Mouse (Mus musculus) splenic B cell, adult 2 months (primary cell): Measurements from ENCODE around the gene 1700001O22Rik.

Source experiments
- DNase-seq: peaks from one replicate; pipeline ENCODE4 v3.0.0-alpha.2; 2011; ENCODE audit warnings: low read depth, low spot score
- H3K27me3 ChIP-seq: 2 replicates; pipeline ENCODE4 v1.6.1; 2012; ENCODE audit warnings: mild to moderate bottlenecking, low read length, moderate library complexity, mixed read lengths; ENCODE audit not compliant: control insufficient read depth, poor library complexity, insufficient read depth, severe bottlenecking
- H3K36me3 ChIP-seq: 2 replicates; pipeline ENCODE4 v1.6.1; 2012; ENCODE audit warnings: mild to moderate bottlenecking, low read length, moderate library complexity, mixed read lengths; ENCODE audit not compliant: control insufficient read depth, poor library complexity, insufficient read depth, severe bottlenecking

The 1700001O22Rik gene

DNA sequence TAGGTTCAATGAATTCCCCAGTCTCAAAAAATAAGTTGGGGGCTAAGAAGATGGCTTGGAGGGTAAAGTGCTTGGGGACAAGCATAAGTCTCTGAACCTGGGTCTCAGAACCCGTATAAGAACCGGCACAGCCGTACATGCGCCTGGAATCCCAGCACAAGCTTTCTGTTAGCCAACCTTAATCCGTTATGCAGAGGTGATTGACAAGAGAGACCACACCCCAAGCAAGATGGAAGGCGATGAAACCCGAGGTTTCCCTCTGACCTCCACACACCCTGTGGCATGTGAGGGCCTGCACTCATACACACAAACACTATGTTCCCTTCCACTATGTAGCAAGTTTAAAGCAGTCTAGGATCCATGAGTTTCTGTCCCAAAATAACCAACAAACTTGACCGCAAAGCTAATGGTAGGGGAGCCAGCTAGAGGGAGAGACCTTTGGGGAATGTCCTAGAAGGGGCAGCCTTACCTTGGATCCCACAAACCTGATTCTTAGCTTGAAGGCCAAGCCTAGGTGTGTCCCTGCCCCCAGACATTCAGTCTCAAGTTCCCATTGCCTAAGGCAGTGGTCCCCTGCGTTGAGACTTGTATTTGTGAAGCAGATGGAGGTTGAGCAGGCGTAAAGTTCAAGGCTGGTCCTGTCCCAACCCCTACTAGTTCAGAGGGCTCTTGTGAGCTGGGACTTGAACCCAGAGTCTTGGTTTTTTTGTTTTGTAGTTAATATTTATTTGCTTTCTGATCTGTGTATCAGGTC is 46.3 kb downstream of the 1700001O22Rik start:
- Histone ChIP-seq H3K27me3 (no peaks in the 10 kb centered on the region), H3K36me3 (no peaks in the 10 kb centered on the region)
- no peak for DNase-seq

DNA sequence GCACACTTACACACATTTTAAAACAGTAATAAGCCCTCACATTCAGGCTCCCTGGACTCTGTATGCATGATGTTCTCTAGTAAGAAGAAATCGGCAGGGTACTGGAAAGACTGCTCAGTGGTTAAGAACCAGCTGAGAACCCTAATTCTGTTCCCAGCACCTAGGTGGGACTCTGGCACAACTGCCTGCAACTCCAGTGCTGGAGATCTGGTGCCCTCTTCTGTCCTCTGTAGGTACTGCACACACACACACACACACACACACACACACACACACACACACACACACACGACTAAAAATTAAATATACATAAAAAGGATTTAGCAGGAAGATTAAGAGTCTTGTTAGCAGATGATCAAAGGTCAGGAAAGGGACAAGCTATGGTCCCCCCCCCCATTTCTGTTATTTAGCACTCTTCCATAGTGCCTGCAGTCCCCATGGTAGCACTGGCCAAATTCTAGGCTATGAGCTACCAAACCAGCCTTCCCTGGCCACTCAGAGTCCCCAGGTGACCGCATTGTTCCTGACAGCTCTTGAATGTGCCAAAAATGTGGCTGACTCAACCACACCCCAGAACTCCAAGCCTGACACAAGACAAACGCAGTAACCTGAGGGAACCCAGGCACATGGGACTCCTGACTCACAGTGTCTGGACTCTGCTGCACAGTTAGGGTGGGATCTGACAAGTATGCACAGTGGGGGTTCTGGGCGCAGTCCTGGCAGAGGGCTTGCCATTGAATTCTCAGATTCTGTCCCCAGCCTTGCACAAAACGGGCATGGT is 47.3 kb downstream of the 1700001O22Rik start:
- no peaks in the 10 kb centered on the region for H3K36me3 ChIP-seq
- no peak for DNase-seq
- H3K27me3 ChIP-seq = no peaks in the 10 kb centered on the region

DNA sequence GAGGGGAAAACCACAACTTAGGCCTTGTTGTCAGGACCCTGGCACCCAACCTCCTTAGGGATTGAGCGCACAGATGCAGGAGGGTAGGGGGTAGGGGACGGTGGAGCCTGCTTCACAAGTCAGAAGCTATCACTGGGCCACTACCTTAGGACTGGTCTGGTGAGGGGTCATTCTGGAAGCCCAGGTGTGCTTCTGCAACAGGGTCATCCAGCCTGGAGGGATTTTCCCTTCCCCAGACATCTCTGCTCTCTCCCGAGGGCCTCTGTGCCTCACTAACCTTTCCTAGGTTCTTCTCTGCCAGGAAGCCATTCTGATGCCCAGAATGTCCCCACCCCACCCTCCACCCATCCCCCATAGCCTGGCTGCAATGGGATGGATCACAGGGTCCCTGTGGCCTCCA is 48.6 kb downstream of the 1700001O22Rik start:
- no peak for DNase-seq
- Histone ChIP-seq H3K27me3 (no peaks in the 10 kb centered on the region), H3K36me3 (no peaks in the 10 kb centered on the region)

DNA sequence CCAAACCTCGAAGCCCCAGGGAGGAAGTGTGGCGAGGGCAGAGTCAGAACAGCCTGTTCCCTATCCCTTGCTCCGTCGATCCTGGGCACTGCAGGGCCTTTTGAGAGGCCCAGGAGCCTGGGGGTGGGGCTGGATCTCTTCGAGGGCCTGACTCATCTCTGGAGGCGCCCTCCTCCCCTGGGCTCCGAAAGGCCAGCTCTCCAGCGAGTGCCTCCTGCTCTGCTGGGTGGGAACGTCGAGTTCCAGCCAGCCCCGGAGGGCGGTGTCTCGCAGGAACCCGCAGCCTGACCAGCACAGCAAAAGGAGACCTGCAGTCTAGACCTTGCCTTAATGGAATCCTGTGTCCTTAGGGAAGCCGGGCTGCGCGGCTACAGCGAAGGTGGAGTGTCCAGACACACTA is 50.2 kb downstream of the 1700001O22Rik start:
- no peaks in the 10 kb centered on the region for H3K27me3 ChIP-seq
- no peaks in the 10 kb centered on the region for H3K36me3 ChIP-seq
- no peak for DNase-seq

DNA sequence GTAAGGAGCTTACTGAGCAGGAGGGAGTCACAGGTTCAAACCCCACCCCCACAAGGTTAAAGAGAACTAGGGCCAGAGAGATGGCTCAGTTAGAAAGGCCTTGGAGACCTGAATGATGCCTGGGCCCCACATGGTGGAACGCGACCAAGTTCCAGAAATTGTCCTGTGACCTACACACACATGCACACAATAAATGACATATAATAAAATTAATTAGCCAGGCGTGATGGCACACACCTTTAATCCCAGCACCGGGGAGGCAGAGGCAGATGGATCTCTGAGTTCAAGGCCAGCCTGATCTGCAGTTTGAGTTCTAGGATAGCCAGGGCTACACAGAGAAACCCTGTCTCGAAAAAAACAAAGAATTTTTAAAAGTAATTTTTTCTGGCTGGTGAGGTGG is 51.0 kb downstream of the 1700001O22Rik start:
- no peaks in the 10 kb centered on the region for H3K36me3 ChIP-seq
- no peak for DNase-seq
- no peaks in the 10 kb centered on the region for H3K27me3 ChIP-seq

DNA sequence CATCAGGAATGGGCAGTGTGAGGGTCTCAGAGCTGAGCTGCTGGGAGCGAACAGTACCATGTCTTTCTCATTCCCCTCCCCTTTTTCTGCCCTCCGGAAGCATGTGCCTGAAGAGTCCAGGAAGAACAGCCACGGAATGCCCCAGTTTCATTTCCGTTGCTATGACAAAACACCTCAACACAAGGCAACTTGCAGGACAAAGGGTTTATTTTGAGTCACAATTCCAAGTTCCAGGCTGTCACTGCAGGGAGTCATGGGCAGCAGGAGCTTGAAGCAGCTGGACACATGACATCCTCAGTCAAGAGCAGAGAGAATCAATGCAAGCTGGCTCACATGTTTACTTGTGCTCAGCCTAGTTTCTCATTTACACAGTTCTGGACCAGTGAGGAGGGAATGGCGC is 53.4 kb downstream of the 1700001O22Rik start:
- no peak for DNase-seq

DNA sequence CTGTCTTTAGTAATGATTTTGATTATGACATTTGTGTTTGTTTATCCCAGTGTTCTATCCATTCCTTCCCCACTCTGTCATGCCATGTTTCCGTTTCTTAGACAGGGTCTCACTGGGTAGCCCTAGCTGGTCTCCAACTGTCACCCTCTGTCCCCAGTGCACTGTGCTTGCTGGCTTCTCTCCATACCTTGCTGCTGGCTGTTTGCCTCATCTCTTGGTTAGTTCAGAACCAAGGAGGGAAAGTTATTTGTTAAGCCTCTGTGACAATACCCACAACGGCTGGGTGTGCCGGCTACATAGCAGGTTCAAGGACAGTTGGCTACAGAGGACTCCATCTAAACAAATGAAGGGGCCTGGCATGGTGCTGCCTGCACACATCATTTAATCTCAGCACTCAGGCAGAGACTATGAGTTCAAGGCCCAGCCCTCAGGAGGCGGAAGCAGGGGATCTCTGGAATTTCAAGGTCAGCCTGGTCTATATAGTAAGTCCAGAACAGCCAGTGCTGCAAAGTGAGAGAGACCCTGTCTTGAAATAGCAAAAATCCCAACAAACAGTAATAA is 55.8 kb downstream of the 1700001O22Rik start:
- Histone ChIP-seq H3K27me3 (no peaks in the 10 kb centered on the region), H3K36me3 (no peaks in the 10 kb centered on the region)
- no peak for DNase-seq

More for the DNA sequence above, 53.4 kb downstream of the 1700001O22Rik start:
- Histone ChIP-seq H3K27me3 (no peaks in the 10 kb centered on the region), H3K36me3 (no peaks in the 10 kb centered on the region)
